Mouse (Mus musculus): ENCODE measurements around the gene Rps3a1. TPM values are rescaled to one million over a fixed set of nuclear protein-coding genes. Genes with fewer than 3 reads are reported as not detected.
"Not testable (repeated sequence)": the region's sequence is repeated elsewhere in the genome, so short reads cannot be mapped to it uniquely, and the experiment has no call there.

The Rps3a1 gene
- polyA plus RNA-seq, 1 experiment = 82.5 TPM

- WGBS = 92% methylated on average over 8 of the region's 8 CpGs
- Histone ChIP-seq H3K36me3 (ENCODE audit: control insufficient read depth, insufficient read depth, low read length) (peaks cover 36% of the 10 kb centered on the region), H3K4me3 (ENCODE audit: low read depth, low read length) (no peak overlapping the region), H3K27ac (ENCODE audit: insufficient read depth, low read depth, low read length) (peak overlapping the region; percentile 72), H3K27me3 (ENCODE audit: control insufficient read depth, insufficient read depth, low read length) (no peaks in the 10 kb centered on the region), H3K4me1 (ENCODE audit: control insufficient read depth, insufficient read depth, insufficient read length, low read length) (peaks cover 17% of the 10 kb centered on the region; the same call in 1 of the 2 replicates)
- TF ChIP-seq POLR2A (IDR thresholded peaks at IDR 0.05; ENCODE audit: low read depth, low read length) (no peak), CTCF (IDR thresholded peaks at IDR 0.05; ENCODE audit: extremely low read depth, insufficient read length, insufficient replicate concordance, low read depth, low read length) (no peak)
Measured at GRCm38 (mm10) chr3:86106086-86106632, 36.3 kb downstream of the Rps3a1 start.

- WGBS = 75% methylated on average over 4 of the region's 4 CpGs
- TF ChIP-seq CTCF (IDR thresholded peaks at IDR 0.05; ENCODE audit: extremely low read depth, insufficient read length, insufficient replicate concordance, low read depth, low read length) (no peak), POLR2A (IDR thresholded peaks at IDR 0.05; ENCODE audit: low read depth, low read length) (no peak)
- peaks cover 17% of the 10 kb centered on the region; the same call in 1 of the 2 replicates for H3K4me1 ChIP-seq (ENCODE audit: control insufficient read depth, insufficient read depth, insufficient read length, low read length)
- peaks cover 41% of the 10 kb centered on the region for H3K36me3 ChIP-seq (ENCODE audit: control insufficient read depth, insufficient read depth, low read length)
- H3K4me3 ChIP-seq (ENCODE audit: low read depth, low read length) = no peak overlapping the region
- no peaks in the 10 kb centered on the region for H3K27me3 ChIP-seq (ENCODE audit: control insufficient read depth, insufficient read depth, low read length)
- H3K27ac ChIP-seq (ENCODE audit: insufficient read depth, low read depth, low read length) = no peak overlapping the region
Measured at GRCm38 (mm10) chr3:86104909-86105308, 37.6 kb downstream of the Rps3a1 start.

GRCm38 (mm10) chr3:86104433-86104832 lies 38.1 kb downstream of the Rps3a1 start:
- Histone ChIP-seq H3K36me3 (ENCODE audit: control insufficient read depth, insufficient read depth, low read length) (peaks cover 45% of the 10 kb centered on the region), H3K4me1 (ENCODE audit: control insufficient read depth, insufficient read depth, insufficient read length, low read length) (peaks cover 15% of the 10 kb centered on the region; the same call in 1 of the 2 replicates)
- not testable (repeated sequence) for H3K27me3 ChIP-seq (ENCODE audit: control insufficient read depth, insufficient read depth, low read length); H3K4me3 ChIP-seq (ENCODE audit: low read depth, low read length); H3K27ac ChIP-seq (ENCODE audit: insufficient read depth, low read depth, low read length)
- 83% methylated on average over 7 of the region's 7 CpGs for WGBS

- no peak overlapping the region for H3K4me3 ChIP-seq (ENCODE audit: low read depth, low read length)
- TF ChIP-seq CTCF (IDR thresholded peaks at IDR 0.05; ENCODE audit: extremely low read depth, insufficient read length, insufficient replicate concordance, low read depth, low read length) (no peak), POLR2A (IDR thresholded peaks at IDR 0.05; ENCODE audit: low read depth, low read length) (no peak)
- H3K4me1 ChIP-seq (ENCODE audit: control insufficient read depth, insufficient read depth, insufficient read length, low read length) = peaks cover 12% of the 10 kb centered on the region; the same call in 1 of the 2 replicates
- WGBS = 83% methylated on average over 17 of the region's 18 CpGs
- no peaks in the 10 kb centered on the region for H3K27me3 ChIP-seq (ENCODE audit: control insufficient read depth, insufficient read depth, low read length)
- H3K36me3 ChIP-seq (ENCODE audit: control insufficient read depth, insufficient read depth, low read length) = peaks cover 52% of the 10 kb centered on the region
- H3K27ac ChIP-seq (ENCODE audit: insufficient read depth, low read depth, low read length) = no peak overlapping the region
Measured at GRCm38 (mm10) chr3:86103449-86104291, 38.8 kb downstream of the Rps3a1 start.

GRCm38 (mm10) chr3:86101956-86102355 lies 40.5 kb downstream of the Rps3a1 start:
- H3K27ac ChIP-seq (ENCODE audit: insufficient read depth, low read depth, low read length) = no peak overlapping the region
- TF ChIP-seq CTCF (IDR thresholded peaks at IDR 0.05; ENCODE audit: extremely low read depth, insufficient read length, insufficient replicate concordance, low read depth, low read length) = no peak
- TF ChIP-seq POLR2A (IDR thresholded peaks at IDR 0.05; ENCODE audit: low read depth, low read length) = no peak
- peaks cover 54% of the 10 kb centered on the region for H3K36me3 ChIP-seq (ENCODE audit: control insufficient read depth, insufficient read depth, low read length)
- H3K4me3 ChIP-seq (ENCODE audit: low read depth, low read length) = no peak overlapping the region
- WGBS = 89% methylated on average over 6 of the region's 6 CpGs
- H3K4me1 ChIP-seq (ENCODE audit: control insufficient read depth, insufficient read depth, insufficient read length, low read length) = peaks cover 6% of the 10 kb centered on the region; the same call in 1 of the 2 replicates
- H3K27me3 ChIP-seq (ENCODE audit: control insufficient read depth, insufficient read depth, low read length) = no peaks in the 10 kb centered on the region

- WGBS = 94% methylated on average over 5 of the region's 5 CpGs
- Histone ChIP-seq H3K36me3 (ENCODE audit: control insufficient read depth, insufficient read depth, low read length) (peaks cover 40% of the 10 kb centered on the region), H3K4me3 (ENCODE audit: low read depth, low read length) (no peak overlapping the region), H3K27me3 (ENCODE audit: control insufficient read depth, insufficient read depth, low read length) (no peaks in the 10 kb centered on the region), H3K27ac (ENCODE audit: insufficient read depth, low read depth, low read length) (no peak overlapping the region), H3K4me1 (ENCODE audit: control insufficient read depth, insufficient read depth, insufficient read length, low read length) (no peaks in the 10 kb centered on the region)
- TF ChIP-seq POLR2A (IDR thresholded peaks at IDR 0.05; ENCODE audit: low read depth, low read length) (no peak), CTCF (IDR thresholded peaks at IDR 0.05; ENCODE audit: extremely low read depth, insufficient read length, insufficient replicate concordance, low read depth, low read length) (no peak)
Measured at GRCm38 (mm10) chr3:86093907-86094306, 48.6 kb downstream of the Rps3a1 start.

- H3K4me1 ChIP-seq (ENCODE audit: control insufficient read depth, insufficient read depth, insufficient read length, low read length) = no peaks in the 10 kb centered on the region
- peaks cover 41% of the 10 kb centered on the region for H3K36me3 ChIP-seq (ENCODE audit: control insufficient read depth, insufficient read depth, low read length)
- H3K27me3 ChIP-seq (ENCODE audit: control insufficient read depth, insufficient read depth, low read length) = no peaks in the 10 kb centered on the region
- TF ChIP-seq POLR2A (IDR thresholded peaks at IDR 0.05; ENCODE audit: low read depth, low read length) (no peak), CTCF (IDR thresholded peaks at IDR 0.05; ENCODE audit: extremely low read depth, insufficient read length, insufficient replicate concordance, low read depth, low read length) (no peak)
- WGBS = 89% methylated on average over 6 of the region's 6 CpGs
- H3K27ac ChIP-seq (ENCODE audit: insufficient read depth, low read depth, low read length) = no peak overlapping the region
- no peak overlapping the region for H3K4me3 ChIP-seq (ENCODE audit: low read depth, low read length)
Measured at GRCm38 (mm10) chr3:86093213-86093845, 49.2 kb downstream of the Rps3a1 start.

Other genes with a start within 250 kb of the Rps3a1 start
- gene Sh3d19, start 171.6 kb downstream of the Rps3a1 start, polyA plus RNA-seq (2012; rRNA removed) = 90.1 and 205 TPM in 2 replicates
- gene Prss48, start 140.2 kb downstream of the Rps3a1 start, polyA plus RNA-seq (2012; rRNA removed) = not detected in 2 replicates
- 10.0 and 41.1 TPM in 2 replicates for gene Lrba, start 82.0 kb upstream of the Rps3a1 start, polyA plus RNA-seq (2012; rRNA removed)